Mouse (Mus musculus) neural tube, embryonic 15.5 days (tissue): ENCODE measurements around the gene Zkscan1. TPM values are rescaled to one million over a fixed set of nuclear protein-coding genes. Genes with fewer than 3 reads are reported as not detected.
"Not testable (repeated sequence)": the region's sequence is repeated elsewhere in the genome, so short reads cannot be mapped to it uniquely, and the experiment has no call there.

ENCODE experiments used
- ATAC-seq: fragments of 200-750 bp; cut with Nextera tagmentation; 2 replicates; pipeline ENCODE4 v1.8.0; 2017; ENCODE audit warnings: mild to moderate bottlenecking, moderate TSS enrichment, moderate library complexity; ENCODE audit not compliant: low FRiP score
- H3K27ac ChIP-seq: fragments of 300-500 bp; sonication (generic); replicated peaks from 2 replicates; pipeline ENCODE4 v1.5.1; 2015; ENCODE audit warnings: mild to moderate bottlenecking, inconsistent platforms
- H3K27me3 ChIP-seq: fragments of 300-500 bp; sonication (generic); replicated peaks from 2 replicates; pipeline ENCODE4 v1.6.1; 2015; ENCODE audit warnings: inconsistent platforms
- H3K36me3 ChIP-seq: fragments of 300-500 bp; sonication (generic); 2 replicates; pipeline ENCODE4 v1.6.1; 2015; ENCODE audit warnings: inconsistent platforms
- H3K4me1 ChIP-seq: fragments of 300-500 bp; sonication (generic); 2 replicates; pipeline ENCODE4 v1.6.1; 2015; ENCODE audit warnings: inconsistent platforms
- H3K4me2 ChIP-seq: fragments of 300-500 bp; sonication (generic); 2 replicates; pipeline ENCODE4 v1.6.1; 2015; ENCODE audit warnings: inconsistent platforms, mild to moderate bottlenecking, moderate library complexity
- H3K4me3 ChIP-seq: fragments of 300-500 bp; sonication (generic); replicated peaks from 2 replicates; pipeline ENCODE4 v1.5.1; 2015; ENCODE audit warnings: mild to moderate bottlenecking, inconsistent platforms
- H3K9ac ChIP-seq: fragments of 300-500 bp; sonication (generic); replicated peaks from 2 replicates; pipeline ENCODE4 v1.6.1; 2015; ENCODE audit warnings: mild to moderate bottlenecking, inconsistent platforms
- H3K9me3 ChIP-seq: fragments of 300-500 bp; sonication (generic); replicated peaks from 2 replicates; pipeline ENCODE4 v1.6.1; 2016; ENCODE audit warnings: inconsistent platforms
- WGBS: fragments of 180-500 bp; shearing (Covaris S2); methylation state at CpG from one replicate; pipeline ENCODE4 v1.1.7; 2015; ENCODE audit warnings: mixed read lengths; 5-methylcytosine and 5-hydroxymethylcytosine counted together
- polyA plus RNA-seq: library from polyadenylated mRNA; unstranded; fragments of >200 nt; fragmentation: Nextera tagmentation; extraction: Ambion mirVana; gene quantifications from 2 replicates; pipeline ENCODE4 v1.2.1, GENCODE M21; 2015

The Zkscan1 gene
- polyA plus RNA-seq: 17.3 and 18.2 TPM in 2 replicates

- H3K4me2 ChIP-seq: peak within 1 kb of the TSS; percentile 69
- peak within 1 kb of the TSS; percentile 100 for H3K4me3 ChIP-seq
- peak within 1 kb of the TSS; percentile 100 for H3K9ac ChIP-seq
- H3K9me3 ChIP-seq: no peaks in the 10 kb centered on the region
- ATAC-seq: peak; percentile 96
- peak within 1 kb of the TSS; percentile 93 for H3K27ac ChIP-seq
- H3K36me3 ChIP-seq: 0 out of 2 replicates have a peak, but pooled peaks cover 11% of the 10 kb centered on the region
- WGBS: under 1% methylated on average over 27 of the region's 27 CpGs
- H3K27me3 ChIP-seq: no peaks in the 10 kb centered on the region; the same call in 1 of the 2 replicates
- H3K4me1 ChIP-seq: peaks cover 36% of the 10 kb centered on the region
These were observed at the start of gene Zkscan1 for GRCm38 (mm10) chr5:138084996-138085395. Gene Zkscan1, plus strand, starts transcription at chr5:138085084.

GRCm38 (mm10) chr5:138052894-138053293 is 32.0 kb upstream of the Zkscan1 start, which contains the start of gene Smok3c:
Gene Smok3c, plus strand, starts transcription at chr5:138053194.
- ATAC-seq, H3K9ac ChIP-seq, H3K9me3 ChIP-seq, H3K27ac ChIP-seq, H3K4me2 ChIP-seq, H3K4me3 ChIP-seq, H3K4me1 ChIP-seq, H3K36me3 ChIP-seq, H3K27me3 ChIP-seq: not testable (repeated sequence)
- no CpG with 5 or more reads among the region's 5 CpGs for WGBS

GRCm38 (mm10) chr5:138073803-138074202 is 11.1 kb upstream of the Zkscan1 start:
- WGBS: 92% methylated on average over 4 of the region's 4 CpGs
- no peak overlapping the region for H3K4me2 ChIP-seq

GRCm38 (mm10) chr5:138075684-138076083 is 9.2 kb upstream of the Zkscan1 start:
- no peak overlapping the region for H3K9ac ChIP-seq
- 77% methylated on average over 3 of the region's 3 CpGs for WGBS
- H3K4me1 ChIP-seq: no peaks in the 10 kb centered on the region
- H3K4me2 ChIP-seq: no peak overlapping the region
- H3K27me3 ChIP-seq: no peaks in the 10 kb centered on the region
- ATAC-seq: no peak
- no peak overlapping the region for H3K4me3 ChIP-seq
- no peaks in the 10 kb centered on the region for H3K9me3 ChIP-seq
- no peak overlapping the region for H3K27ac ChIP-seq
- H3K36me3 ChIP-seq: no peaks in the 10 kb centered on the region

More at GRCm38 (mm10) chr5:138073803-138074202, 11.1 kb upstream of the Zkscan1 start:
- H3K27ac ChIP-seq: no peak overlapping the region
- H3K9ac ChIP-seq: no peak overlapping the region
- ATAC-seq: no peak
- H3K27me3 ChIP-seq: no peaks in the 10 kb centered on the region
- H3K36me3 ChIP-seq: no peaks in the 10 kb centered on the region
- H3K9me3 ChIP-seq: no peaks in the 10 kb centered on the region
- no peak overlapping the region for H3K4me3 ChIP-seq
- H3K4me1 ChIP-seq: no peaks in the 10 kb centered on the region

- H3K4me3 ChIP-seq: no peak overlapping the region
- WGBS: 58% methylated on average over 2 of the region's 2 CpGs
- no peaks in the 10 kb centered on the region for H3K4me1 ChIP-seq
- H3K36me3 ChIP-seq: no peaks in the 10 kb centered on the region
- no peak for ATAC-seq
- H3K27me3 ChIP-seq: no peaks in the 10 kb centered on the region; the same call in 1 of the 2 replicates
- H3K27ac ChIP-seq: no peak overlapping the region
- no peak overlapping the region for H3K9ac ChIP-seq
- no peak overlapping the region for H3K4me2 ChIP-seq
- H3K9me3 ChIP-seq: no peaks in the 10 kb centered on the region
These were observed 8.7 kb upstream of the Zkscan1 start for GRCm38 (mm10) chr5:138076148-138076547.

DNA sequence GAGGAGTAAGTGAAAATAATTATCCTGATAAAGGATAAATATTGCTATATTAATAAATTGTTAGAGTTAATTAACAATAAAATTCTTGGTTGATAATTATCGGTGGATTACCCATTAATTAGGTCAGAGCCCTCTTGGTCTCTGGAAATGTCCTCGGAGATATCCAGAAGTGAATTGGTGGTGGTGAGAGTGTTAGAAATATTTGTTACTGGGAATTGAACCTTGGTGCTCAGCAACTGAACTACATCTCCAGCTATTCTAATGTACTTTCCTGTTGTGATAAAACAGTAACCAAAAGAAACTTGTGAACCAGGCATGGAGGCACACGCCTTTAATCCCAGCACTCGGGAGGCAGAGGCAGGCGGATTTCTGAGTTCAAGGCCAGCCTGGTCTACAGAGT is 4.4 kb upstream of the Zkscan1 start:
- H3K4me2 ChIP-seq: no peak overlapping the region
- H3K27ac ChIP-seq: no peak overlapping the region
- H3K9me3 ChIP-seq: no peaks in the 10 kb centered on the region
- WGBS: 95% methylated on average over 5 of the region's 5 CpGs
- H3K9ac ChIP-seq: no peak overlapping the region
- ATAC-seq: no peak
- H3K4me1 ChIP-seq: no peaks in the 10 kb centered on the region; the same call in 1 of the 2 replicates
- no peaks in the 10 kb centered on the region; the same call in 1 of the 2 replicates for H3K27me3 ChIP-seq
- no peak overlapping the region for H3K4me3 ChIP-seq
- no peaks in the 10 kb centered on the region for H3K36me3 ChIP-seq

- H3K9me3 ChIP-seq: no peaks in the 10 kb centered on the region
These were observed 3.4 kb upstream of the Zkscan1 start for GRCm38 (mm10) chr5:138081446-138081845.

DNA sequence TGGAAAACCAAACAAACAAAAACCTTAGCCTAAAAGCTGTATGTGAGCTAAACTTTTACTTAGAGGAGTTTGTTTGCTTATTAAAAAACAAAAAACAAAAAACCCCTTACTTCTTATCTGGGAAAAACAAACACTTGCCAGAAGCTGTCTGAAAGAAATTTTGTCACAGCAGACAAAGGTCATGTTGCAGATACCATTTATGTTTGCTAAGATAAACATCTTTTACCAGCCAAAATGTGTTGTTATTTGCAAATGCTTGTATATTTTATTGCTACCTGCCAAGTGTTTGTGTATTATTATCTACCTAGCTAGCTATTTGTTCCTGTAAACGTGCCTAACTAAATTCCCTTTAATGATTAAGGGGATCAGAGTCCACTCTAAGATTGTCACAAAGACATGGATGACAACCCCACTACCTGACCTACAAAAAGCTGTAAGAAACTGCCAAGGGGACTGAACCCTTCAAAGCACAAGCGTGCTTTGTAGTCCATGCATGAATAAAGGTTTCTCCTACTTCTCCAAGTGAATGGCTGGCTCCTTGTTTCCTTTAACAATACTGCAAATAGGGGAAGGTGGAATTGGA is 1.5 kb upstream of the Zkscan1 start:
- WGBS: 75% methylated on average over 2 of the region's 2 CpGs
- Histone ChIP-seq H3K27me3 (no peaks in the 10 kb centered on the region; the same call in 1 of the 2 replicates), H3K36me3 (0 out of 2 replicates have a peak, but pooled peaks cover 5% of the 10 kb centered on the region), H3K27ac (no peak overlapping the region), H3K4me3 (no peak overlapping the region), H3K4me2 (no peak overlapping the region), H3K9ac (no peak overlapping the region), H3K4me1 (peaks cover 25% of the 10 kb centered on the region), H3K9me3 (no peaks in the 10 kb centered on the region)
- ATAC-seq: no peak

More at GRCm38 (mm10) chr5:138081446-138081845, 3.4 kb upstream of the Zkscan1 start:
- ATAC-seq: no peak
- H3K4me3 ChIP-seq: no peak overlapping the region
- H3K9ac ChIP-seq: no peak overlapping the region
- no peak overlapping the region for H3K4me2 ChIP-seq
- H3K27ac ChIP-seq: no peak overlapping the region
- no peaks in the 10 kb centered on the region for H3K36me3 ChIP-seq
- no peaks in the 10 kb centered on the region; the same call in 1 of the 2 replicates for H3K27me3 ChIP-seq
- H3K4me1 ChIP-seq: peaks cover 6% of the 10 kb centered on the region
- 84% methylated on average over 9 of the region's 9 CpGs for WGBS

DNA sequence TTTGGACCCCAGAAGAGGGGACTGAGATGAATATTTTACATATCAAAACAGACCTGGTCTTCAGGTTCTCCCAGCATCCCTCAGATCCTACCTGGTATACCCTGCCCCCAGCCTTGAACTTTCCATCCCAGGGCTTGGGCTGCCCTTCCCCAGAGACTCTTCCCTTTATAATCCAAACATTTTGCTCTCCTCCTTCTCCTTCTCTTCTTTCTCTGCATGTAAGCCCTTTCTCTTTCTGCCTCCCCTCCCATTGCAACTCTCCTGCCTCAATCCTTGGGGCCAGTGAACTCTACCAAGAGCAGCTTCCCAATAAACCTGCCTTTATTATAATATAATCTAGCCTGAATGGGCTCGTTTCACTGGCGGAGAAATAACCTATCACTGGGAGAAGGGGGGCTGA is 948 bp upstream of the Zkscan1 start:
- Histone ChIP-seq H3K4me2 (no peak overlapping the region), H3K36me3 (0 out of 2 replicates have a peak, but pooled peaks cover 8% of the 10 kb centered on the region), H3K27me3 (no peaks in the 10 kb centered on the region; the same call in 1 of the 2 replicates), H3K9me3 (no peaks in the 10 kb centered on the region), H3K9ac (no peak overlapping the region), H3K4me1 (peaks cover 31% of the 10 kb centered on the region), H3K4me3 (no peak overlapping the region), H3K27ac (no peak overlapping the region)
- no peak for ATAC-seq
- 95% methylated on average over 2 of the region's 2 CpGs for whole genome bisulfite sequencing

DNA sequence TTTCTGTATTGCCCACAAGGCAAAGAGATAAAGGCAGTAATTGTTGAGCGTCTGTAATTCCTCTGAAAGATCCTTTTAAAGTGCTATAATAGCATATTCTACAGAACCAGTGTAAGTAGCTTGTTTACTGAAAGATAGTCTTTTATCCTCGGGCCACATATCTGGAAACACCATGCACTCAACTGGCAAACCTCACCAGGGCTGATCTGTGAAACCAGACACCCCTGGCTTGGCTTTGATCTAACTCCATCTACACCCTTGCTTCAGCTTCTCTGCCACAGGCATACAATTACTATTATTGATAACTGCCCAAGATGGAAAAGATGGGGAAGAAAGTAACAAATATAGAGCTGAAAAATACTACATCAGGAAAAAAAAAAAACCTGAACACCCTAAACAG is 377 bp upstream of the Zkscan1 start:
- Histone ChIP-seq H3K4me1 (peaks cover 36% of the 10 kb centered on the region), H3K36me3 (0 out of 2 replicates have a peak, but pooled peaks cover 11% of the 10 kb centered on the region), H3K27me3 (no peaks in the 10 kb centered on the region; the same call in 1 of the 2 replicates), H3K9ac (no peak overlapping the region), H3K4me2 (peak overlapping the region; percentile 69), H3K9me3 (no peaks in the 10 kb centered on the region), H3K4me3 (peak overlapping the region; percentile 100), H3K27ac (no peak overlapping the region; the same call in 1 of the 2 replicates)
- peak; percentile 46 for ATAC-seq
- 61% methylated on average over 2 of the region's 2 CpGs for WGBS

DNA sequence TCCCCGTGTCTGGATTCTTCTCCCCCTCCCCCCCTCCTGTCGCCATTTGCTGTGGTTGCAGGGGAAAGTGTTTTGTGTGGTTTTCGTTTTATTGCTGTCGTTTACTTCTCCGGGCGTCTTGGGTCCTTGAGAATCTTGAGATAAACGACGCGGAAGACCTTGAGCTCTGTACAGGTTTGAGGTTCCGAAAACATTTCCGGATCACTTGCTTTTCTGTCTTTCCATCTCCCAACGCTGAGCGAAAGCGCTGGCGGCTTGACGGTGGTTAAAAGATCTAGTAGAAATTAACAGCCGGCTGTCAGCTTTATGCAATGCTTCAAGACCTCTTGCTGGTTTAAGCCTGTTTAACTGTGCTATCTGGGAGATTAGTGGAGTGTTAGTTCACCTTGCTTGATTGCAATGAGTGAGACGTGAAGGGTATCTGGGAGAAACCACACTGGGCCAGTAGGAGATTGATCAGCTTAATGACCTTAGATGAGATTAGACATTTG is 582 bp downstream of the Zkscan1 start:
- peak overlapping the region; percentile 93 for H3K27ac ChIP-seq
- no peaks in the 10 kb centered on the region; the same call in 1 of the 2 replicates for H3K27me3 ChIP-seq
- peaks cover 36% of the 10 kb centered on the region for H3K4me1 ChIP-seq
- no peaks in the 10 kb centered on the region for H3K9me3 ChIP-seq
- 0 out of 2 replicates have a peak, but pooled peaks cover 11% of the 10 kb centered on the region for H3K36me3 ChIP-seq
- peak overlapping the region; percentile 100 for H3K4me3 ChIP-seq
- WGBS: under 1% methylated on average over 18 of the region's 18 CpGs
- peak overlapping the region; percentile 69 for H3K4me2 ChIP-seq
- peak overlapping the region; percentile 100 for H3K9ac ChIP-seq
- peak; percentile 37; the same call in 1 of the 2 replicates for ATAC-seq

- peak overlapping the region; percentile 100 for H3K4me3 ChIP-seq
- H3K27ac ChIP-seq: no peak overlapping the region
- no peaks in the 10 kb centered on the region for H3K27me3 ChIP-seq
- H3K36me3 ChIP-seq: 0 out of 2 replicates have a peak, but pooled peaks cover 11% of the 10 kb centered on the region
- H3K4me1 ChIP-seq: peaks cover 36% of the 10 kb centered on the region
- WGBS: 62% methylated on average over 3 of the region's 3 CpGs
- no peaks in the 10 kb centered on the region for H3K9me3 ChIP-seq
- ATAC-seq: no peak
- peak overlapping the region; percentile 69 for H3K4me2 ChIP-seq
- 0 out of 2 replicates have a peak overlapping the region, but pooled peaks have one; percentile 100 for H3K9ac ChIP-seq
These were observed 2.0 kb downstream of the Zkscan1 start for GRCm38 (mm10) chr5:138086842-138087241.
